ENCODE assay signal across 8 mouse cellular contexts in the genomic region with DNA sequence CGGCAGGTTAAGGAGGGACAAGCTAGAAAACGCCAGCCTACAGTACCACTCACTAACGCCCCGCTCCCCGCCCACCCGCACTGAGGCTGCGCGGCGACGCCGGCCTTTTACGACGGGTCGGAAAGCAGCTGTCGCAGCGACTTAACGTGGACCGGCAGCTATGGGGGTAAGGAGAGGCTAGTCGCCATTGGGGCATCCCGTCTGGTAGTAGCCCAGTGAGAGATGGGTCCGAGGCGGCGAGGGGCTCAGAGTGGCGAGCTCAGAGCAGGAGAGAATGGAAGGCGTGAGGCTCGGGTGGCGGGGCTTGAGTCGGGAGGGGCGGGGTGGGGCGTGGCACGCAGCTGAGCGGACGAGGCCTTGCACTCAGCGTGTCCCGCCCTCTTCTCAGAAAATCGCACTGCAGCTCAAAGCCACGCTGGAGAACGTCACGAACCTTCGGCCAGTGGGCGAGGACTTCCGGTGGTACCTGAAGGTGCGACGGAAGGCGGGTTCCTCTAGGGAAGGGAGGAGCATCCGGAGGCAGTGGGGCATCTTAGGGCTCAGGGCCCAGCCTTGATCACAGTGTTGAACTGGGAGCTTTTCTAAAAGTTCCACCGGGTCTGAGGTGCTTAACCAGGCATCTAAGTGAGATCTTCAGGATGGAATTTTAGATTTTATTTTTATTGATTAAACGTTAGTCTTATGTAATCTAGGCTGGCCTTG. TPM values are rescaled to one million over a fixed set of nuclear protein-coding genes. Genes with fewer than 3 reads are reported as not detected.
A peak's percentile ranks its signal among the peaks of the same experiment; 100 is the strongest.
DNase-seq lines count a peak whose midpoint lies in the region; ATAC-seq lines count a peak whose summit lies in the region.

TSS of gene 0610037L13Rik (plus strand) at position 83 of the 702 bp plus-strand sequence.

- H3K36me3 ChIP-seq in hindbrain, embryonic 15.5 days, result peaks cover 33% of the 10 kb centered on the region

- peak within 1 kb of the TSS; percentile 89 for H3K4me2 ChIP-seq in hindbrain, embryonic 15.5 days

- peaks cover 15% of the 10 kb centered on the region for H3K4me1 ChIP-seq in hindbrain, embryonic 15.5 days (replicated peaks)

- DNase-seq in T-cell, adult 2 months (ENCODE audit: low spot score), result peak; percentile 94
- peak; percentile 93 to 95 for DNase-seq in cerebellum, postnatal 36 days
- DNase-seq in frontal cortex, postnatal 36 days (ENCODE audit: low spot score in 2 of 2), result peak; percentile 97
- peak; percentile 91 for DNase-seq in left cerebral cortex, adult 11 months (ENCODE audit: low spot score)
- peak; percentile 95 to 97 for DNase-seq in lung, postnatal 4 days
- peak; percentile 88 for DNase-seq in retina, postnatal 7 days (ENCODE audit: low read depth, low spot score)
- peak; percentile 88 for DNase-seq in urinary bladder, adult 2 months (ENCODE audit: low spot score)

- WGBS in hindbrain, embryonic 15.5 days, result 1% methylated on average over 48 of the region's 48 CpGs

- peak within 1 kb of the TSS; percentile 71 for H3K9ac ChIP-seq in hindbrain, embryonic 15.5 days

- H3K4me3 ChIP-seq in hindbrain, embryonic 15.5 days, result peak within 1 kb of the TSS; percentile 71

- H3K27ac ChIP-seq in hindbrain, embryonic 15.5 days (replicated peaks), result peak within 1 kb of the TSS; percentile 97

- ATAC-seq in hindbrain, embryonic 15.5 days (ENCODE audit: low FRiP score, low read depth), result peak; percentile 96

- no peaks in the 10 kb centered on the region for H3K9me3 ChIP-seq in hindbrain, embryonic 15.5 days

- no peaks in the 10 kb centered on the region for H3K27me3 ChIP-seq in hindbrain, embryonic 15.5 days

RNA-seq across cellular contexts. Expression of gene 0610037L13Rik, which starts in this region (rescaled TPM):
- polyA plus RNA-seq in hindbrain, embryonic 15.5 days (2015; fragmentation: Nextera tagmentation; extraction: Ambion mirVana), result 94.0 and 95.2 TPM in 2 replicates
- 146 and 216 TPM in 2 replicates for polyA plus RNA-seq in urinary bladder, adult 2 months (2012; rRNA removed)

Comparison
In these comparisons a context has a peak if more than half of its experiments do, and no peak if none do; other contexts are left out.
1. Peak in every context shown above with its lines: DNase-seq, ATAC-seq, H3K4me3 ChIP-seq and H3K27ac ChIP-seq.